Mouse (Mus musculus): ENCODE data around the gene Smg9.

The Smg9 gene

DNA sequence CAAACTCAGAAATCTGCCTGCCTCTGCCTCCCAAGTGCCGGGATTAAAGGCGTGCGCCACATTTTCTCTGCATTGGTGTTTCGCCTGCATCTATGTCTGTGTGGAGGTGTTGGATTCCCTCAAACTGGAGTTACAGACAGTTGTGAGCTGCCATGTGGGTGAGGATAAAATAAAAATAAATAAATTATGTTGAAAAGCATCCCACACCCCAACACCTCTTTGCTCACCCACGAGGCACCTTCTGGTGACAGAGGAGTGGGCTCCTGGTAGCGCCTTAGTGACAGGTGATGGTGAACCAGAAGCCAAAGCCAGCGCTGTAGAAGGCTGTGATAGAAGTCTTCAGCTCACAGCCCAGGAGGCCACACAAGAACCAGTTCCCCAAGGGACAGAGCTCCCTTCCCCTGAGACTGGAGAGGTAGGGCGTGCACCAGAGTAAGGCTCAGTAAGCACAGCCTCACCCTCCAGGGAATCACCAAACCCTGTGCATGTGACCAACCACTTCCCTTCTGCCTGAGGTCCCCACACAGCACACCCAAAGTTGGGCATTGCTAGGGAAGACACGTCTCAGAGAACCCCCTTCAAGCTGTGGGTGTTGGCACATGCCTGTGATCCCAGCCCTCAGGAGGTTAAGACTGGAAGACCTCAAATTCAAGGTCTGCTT is 46.0 kb downstream of the Smg9 start:
- no peak for DNase-seq

- no peak for DNase-seq
These were observed 47.4 kb downstream of the Smg9 start for GRCm38 (mm10) chr7:24446697-24447340.

DNA sequence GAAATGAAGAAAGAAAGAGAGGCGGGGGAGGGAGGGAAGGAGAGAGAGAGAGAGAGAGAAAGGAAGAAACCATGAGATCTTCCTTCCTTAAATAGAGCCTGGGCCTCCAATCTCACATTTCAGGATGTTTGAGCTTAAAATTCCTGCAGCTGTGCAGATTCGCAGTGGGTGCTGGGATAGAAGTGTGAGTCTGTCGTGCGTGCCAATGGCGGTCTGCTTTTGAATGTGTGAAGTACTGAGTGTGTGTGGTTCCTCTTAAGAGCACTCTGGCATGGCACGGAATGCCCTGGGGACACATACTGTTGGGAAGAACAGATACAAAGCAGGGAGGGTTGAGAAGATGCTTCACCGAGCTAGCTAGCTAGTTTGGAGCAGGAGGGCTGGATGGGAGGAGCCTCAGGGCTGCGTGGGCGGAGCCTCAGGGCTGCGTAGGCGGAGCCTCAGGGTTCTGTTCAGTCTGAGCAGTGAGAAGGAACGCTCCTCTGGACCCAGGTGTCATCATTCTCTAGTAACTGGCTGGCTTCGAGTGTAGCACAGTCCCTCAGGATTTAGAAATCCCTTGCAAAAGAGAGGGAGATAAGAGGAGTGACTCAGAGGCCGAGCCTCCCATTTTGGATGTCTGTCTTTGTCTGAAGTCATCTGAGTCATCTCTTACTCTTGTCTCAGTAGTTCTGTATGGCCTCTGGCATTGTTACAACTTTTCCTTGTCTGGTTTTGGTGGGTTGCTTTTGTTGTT is 49.5 kb downstream of the Smg9 start:
- DNase-seq, result no peak

DNA sequence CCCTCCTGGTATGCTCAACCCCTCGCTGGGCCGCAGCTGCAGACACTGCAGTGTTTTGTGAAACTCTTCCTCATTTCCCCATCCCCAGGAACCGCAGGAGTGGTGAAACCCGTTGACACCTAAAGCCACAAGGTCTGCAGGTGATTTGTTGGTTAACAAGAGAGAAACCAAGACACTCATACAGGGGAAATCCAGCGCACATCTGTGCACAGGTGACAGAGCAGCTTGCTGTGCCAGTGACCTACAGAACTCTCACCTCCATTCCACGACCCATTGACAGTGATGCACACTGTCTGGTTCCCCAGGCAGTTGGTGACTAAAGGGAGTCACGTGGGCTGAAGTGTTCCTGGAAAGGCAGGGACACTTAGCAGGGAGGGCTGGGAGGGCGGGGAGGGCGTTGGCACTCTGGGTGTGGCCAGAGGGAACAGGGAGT is 51.2 kb downstream of the Smg9 start:
- no peak for DNase-seq

GRCm38 (mm10) chr7:24451855-24452311 is 52.5 kb downstream of the Smg9 start, which contains the start of gene Irgc1:
TSS of gene Irgc1 (minus strand) at chr7:24452297.
- no peak for DNase-seq

- DNase-seq, result no peak
These were observed 54.8 kb downstream of the Smg9 start for GRCm38 (mm10) chr7:24454199-24454598.

DNA sequence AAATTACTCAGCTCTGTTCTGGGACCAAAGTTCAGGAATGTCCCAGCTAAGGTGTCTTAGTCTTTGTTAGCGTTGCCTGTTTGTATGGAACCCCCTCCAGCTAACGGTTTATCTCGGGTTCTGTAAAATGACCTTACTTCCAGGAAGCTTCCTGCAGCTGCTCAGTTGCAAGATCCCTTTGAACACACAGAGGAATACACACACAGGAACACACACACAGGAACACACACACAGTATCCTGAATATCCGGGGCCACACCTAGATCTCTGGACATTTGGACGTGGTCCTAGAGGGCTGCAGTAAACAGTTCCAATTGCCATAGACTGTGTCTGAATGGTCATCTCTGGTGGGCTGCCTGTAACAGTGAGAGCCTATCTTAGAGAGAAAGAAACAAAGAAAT is 56.3 kb downstream of the Smg9 start:
- no peak for DNase-seq

- no peak for DNase-seq
These were observed 58.4 kb downstream of the Smg9 start for GRCm38 (mm10) chr7:24457726-24458370.

DNA sequence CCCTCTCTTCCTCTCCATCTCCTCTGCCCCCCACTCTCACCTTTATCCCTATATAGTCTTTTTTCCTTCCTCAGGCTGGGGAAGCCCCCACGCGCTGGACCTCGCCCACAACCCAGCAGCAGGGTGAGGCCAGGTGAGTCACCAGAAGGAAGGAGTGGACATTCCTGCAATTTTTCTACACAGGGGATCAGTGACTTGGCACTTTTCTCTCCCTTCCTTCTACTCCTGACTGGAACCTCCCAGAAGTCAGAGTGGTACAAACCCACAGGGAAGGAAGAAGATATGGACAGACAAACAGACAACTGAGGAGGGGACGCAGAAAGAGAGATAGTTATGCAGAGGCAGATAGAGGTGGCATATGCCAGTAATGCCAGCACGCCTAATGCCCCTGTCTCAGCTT is 60.0 kb downstream of the Smg9 start:
- no peak for DNase-seq

DNA sequence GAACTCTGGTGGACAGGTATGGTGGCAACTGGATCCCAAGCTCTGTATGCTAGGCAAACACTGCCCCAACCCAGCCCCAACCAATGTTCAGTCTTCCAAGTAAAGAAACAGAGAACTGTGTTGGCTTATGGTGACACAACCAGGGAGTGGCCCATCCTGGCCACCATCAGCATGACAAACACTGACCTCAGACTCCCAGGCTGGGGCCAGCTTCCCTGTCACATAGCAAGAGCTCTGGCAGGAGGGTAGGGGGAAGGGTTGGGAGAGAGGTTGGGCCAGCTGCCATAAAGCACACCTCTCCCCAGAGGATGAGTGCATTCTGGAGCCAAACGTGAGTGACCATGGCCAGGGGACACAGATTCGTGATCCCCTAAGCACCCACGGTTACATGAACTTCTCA is 60.4 kb downstream of the Smg9 start:
- DNase-seq, result no peak

- DNase-seq, result no peak
These were observed 62.1 kb downstream of the Smg9 start for GRCm38 (mm10) chr7:24461376-24462051.

DNA sequence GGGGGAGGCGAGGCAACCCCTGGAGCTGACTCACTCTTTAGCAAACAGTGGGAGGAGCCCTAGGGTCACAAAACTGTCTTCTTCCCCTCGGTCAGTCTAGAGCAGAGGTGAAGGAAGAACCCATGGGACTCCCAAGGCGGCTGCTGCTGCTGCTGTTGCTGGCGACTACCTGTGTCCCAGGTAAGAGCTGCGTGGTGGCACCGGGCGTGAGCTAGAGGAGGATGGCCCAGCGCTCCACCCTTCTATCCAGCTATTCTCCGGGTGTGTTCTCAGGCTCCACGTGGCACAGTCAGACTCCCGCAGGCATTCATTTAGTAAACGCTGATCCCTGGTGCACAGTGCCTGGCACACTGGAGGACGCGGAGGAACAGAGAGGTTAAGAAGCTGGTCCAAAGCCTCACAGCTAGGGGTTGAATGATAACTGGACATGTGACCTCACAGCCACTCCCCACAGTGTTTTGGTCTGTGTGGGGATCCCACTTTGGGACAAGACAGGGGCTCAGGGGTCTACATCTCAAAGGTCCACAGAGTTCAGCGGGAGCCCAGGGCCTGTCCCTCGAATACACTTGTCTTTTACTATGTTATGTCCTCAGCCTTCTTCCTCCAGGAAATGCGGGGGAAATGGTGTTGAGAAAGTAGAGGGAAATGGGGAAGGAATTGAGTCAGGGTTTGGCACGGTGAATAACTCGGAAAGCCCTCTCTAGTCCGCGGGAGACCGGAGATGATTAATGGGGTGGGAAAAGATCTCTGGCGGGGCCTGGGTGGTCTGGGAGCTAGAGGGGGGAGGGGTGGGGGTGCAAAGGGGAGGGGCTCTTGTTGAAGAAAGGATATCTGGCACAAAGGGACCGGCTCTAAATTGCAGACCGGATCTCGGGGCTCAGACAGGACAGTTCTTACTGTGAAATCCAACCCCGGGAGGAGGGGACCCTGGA is 63.2 kb downstream of the Smg9 start, which contains the start of gene Plaur:
Gene Plaur (plus strand): TSS at position 97 of the 932 bp plus-strand sequence.
- no peak for DNase-seq

GRCm38 (mm10) chr7:24466835-24467234 is 67.4 kb downstream of the Smg9 start:
- no peak for DNase-seq

DNA sequence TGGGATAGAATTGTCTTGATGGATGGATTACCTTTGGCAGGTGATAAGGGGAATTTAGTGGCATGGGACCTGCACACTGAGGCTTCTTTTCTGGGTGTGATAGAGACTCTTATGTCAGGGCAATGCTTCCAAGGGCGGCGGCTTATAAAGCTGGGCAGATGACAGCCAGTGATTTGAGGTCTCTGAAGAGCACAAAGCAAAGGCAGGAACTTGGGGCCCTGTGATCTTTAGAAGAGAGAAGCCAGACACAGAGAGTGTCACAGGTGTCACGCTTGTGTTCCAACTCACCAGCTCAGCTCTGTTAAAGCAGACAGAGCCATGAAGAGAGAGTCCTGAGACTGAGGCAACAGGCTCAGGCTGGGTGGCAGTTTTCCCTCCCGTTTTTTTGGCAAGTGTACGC is 68.5 kb downstream of the Smg9 start:
- no peak for DNase-seq

- no peak for DNase-seq
These were observed 69.7 kb downstream of the Smg9 start for GRCm38 (mm10) chr7:24469126-24469525.

GRCm38 (mm10) chr7:24470356-24470755 is 70.9 kb downstream of the Smg9 start:
- peak; percentile 70 to 73 for DNase-seq

All from cerebellum, postnatal 36 days (tissue).